Mouse (Mus musculus) inflammation-experienced regulatory T-cells (primary cell): ENCODE measurements around the gene Wdr74. TPM values are rescaled to one million over a fixed set of nuclear protein-coding genes. Genes with fewer than 3 reads are reported as not detected.

Experiments used
- polyA plus RNA-seq, 2 experiments: library from polyadenylated mRNA; unstranded; fragments of 100-300 nt; shearing (Covaris generic); gene quantifications; one replicate each; pipeline ENCODE4 v1.2.1; 2017

Wdr74 gene
- polyA plus RNA-seq: 10 to 100 TPM; 67.5 to 85.9 TPM

GRCm38 (mm10) chr19:8735389-8736159 lies at the start of gene Wdr74:
TSS of gene Wdr74 (plus strand) at chr19:8735827.

GRCm38 (mm10) chr19:8722907-8723573 lies 12.6 kb upstream of the Wdr74 start, which contains the start of gene Slc3a2:
TSS of gene Slc3a2 (minus strand) at chr19:8723369.

GRCm38 (mm10) chr19:8740603-8741002 lies 5.0 kb downstream of the Wdr74 start, which contains the start of gene 1700092M07Rik:
TSS of gene 1700092M07Rik (plus strand) at chr19:8740718.

GRCm38 (mm10) chr19:8741243-8741869 lies 5.7 kb downstream of the Wdr74 start, which contains the start of gene Stx5a:
TSS of gene Stx5a (plus strand) at chr19:8741413.

GRCm38 (mm10) chr19:8756635-8757387 lies 21.2 kb downstream of the Wdr74 start, which contains the start of gene Nxf1:
TSS of gene Nxf1 (plus strand) at chr19:8757073.

GRCm38 (mm10) chr19:8770567-8771270 lies 35.1 kb downstream of the Wdr74 start, which contains the start of gene Tmem223:
TSS of gene Tmem223 (plus strand) at chr19:8770996.

GRCm38 (mm10) chr19:8774086-8774835 lies 38.6 kb downstream of the Wdr74 start, which contains the start of gene Tmem179b:
TSS of gene Tmem179b (minus strand) at chr19:8774467.

GRCm38 (mm10) chr19:8786008-8786781 lies 50.6 kb downstream of the Wdr74 start, which contains the start of gene Taf6l:
TSS of gene Taf6l (minus strand) at chr19:8786417.

Other genes with a start within 250 kb of the Wdr74 start
- 1 to 10 TPM in 1 of 2 experiments, under 1 TPM in 1; 0.12 to 1.8 TPM for gene Slc22a8, start 144.6 kb upstream of the Wdr74 start, polyA plus RNA-seq
- under 1 TPM; 0.06 to 0.58 TPM for gene Slc22a6, start 117.8 kb upstream of the Wdr74 start, polyA plus RNA-seq
- gene Chrm1, start 72.0 kb upstream of the Wdr74 start, polyA plus RNA-seq: under 1 TPM; 0.07 to 0.15 TPM
- gene Slc3a2, start 12.5 kb upstream of the Wdr74 start, polyA plus RNA-seq: 100 to 1,000 TPM; 155 to 158 TPM
- under 1 TPM in 1 of 2 experiments, not detected in 1; 0.60 TPM for gene 1700092M07Rik, start 4.9 kb downstream of the Wdr74 start, polyA plus RNA-seq
- gene Stx5a, start 5.6 kb downstream of the Wdr74 start, polyA plus RNA-seq: 100 to 1,000 TPM; 143 to 155 TPM
- gene Nxf1, start 21.2 kb downstream of the Wdr74 start, polyA plus RNA-seq: 100 to 1,000 TPM; 255 to 317 TPM
- 10 to 100 TPM; 88.2 to 88.6 TPM for gene Tmem223, start 35.2 kb downstream of the Wdr74 start, polyA plus RNA-seq
- 100 to 1,000 TPM; 159 to 171 TPM for gene Tmem179b, start 38.6 kb downstream of the Wdr74 start, polyA plus RNA-seq
- 10 to 100 TPM; 13.3 to 16.6 TPM for gene Taf6l, start 50.6 kb downstream of the Wdr74 start, polyA plus RNA-seq
- gene Polr2g, start 62.8 kb downstream of the Wdr74 start, polyA plus RNA-seq: 100 to 1,000 TPM; 140 to 144 TPM
- 1 to 10 TPM; 2.7 to 4.7 TPM for gene Zbtb3, start 66.7 kb downstream of the Wdr74 start, polyA plus RNA-seq
- gene Ttc9c, start 83.5 kb downstream of the Wdr74 start, polyA plus RNA-seq: 10 to 100 TPM; 41.8 to 55.6 TPM
- 10 to 100 TPM in 1 of 2 experiments, 1 to 10 TPM in 1; 8.6 to 15.5 TPM for gene Hnrnpul2, start 84.2 kb downstream of the Wdr74 start, polyA plus RNA-seq
- gene AC129217.1, start 93.9 kb downstream of the Wdr74 start, polyA plus RNA-seq: not detected
- gene Bscl2, start 101.6 kb downstream of the Wdr74 start, polyA plus RNA-seq: 10 to 100 TPM; 87.2 to 89.9 TPM
- under 1 TPM; 0.29 to 0.80 TPM for gene Gng3, start 103.4 kb downstream of the Wdr74 start, polyA plus RNA-seq
- gene Lrrn4cl, start 114.9 kb downstream of the Wdr74 start, polyA plus RNA-seq: 1 to 10 TPM in 1 of 2 experiments, not detected in 1; 1.2 TPM
- 100 to 1,000 TPM; 145 to 156 TPM for gene Ubxn1, start 135.7 kb downstream of the Wdr74 start, polyA plus RNA-seq
- gene Uqcc3, start 145.1 kb downstream of the Wdr74 start, polyA plus RNA-seq: 10 to 100 TPM; 71.1 to 77.2 TPM
- gene Lbhd1, start 147.9 kb downstream of the Wdr74 start, polyA plus RNA-seq: 100 to 1,000 TPM in 1 of 2 experiments, 10 to 100 TPM in 1; 99.3 to 105 TPM
- gene Gm49403, start 148.1 kb downstream of the Wdr74 start, polyA plus RNA-seq: not detected
- gene 1810009A15Rik, start 153.0 kb downstream of the Wdr74 start, polyA plus RNA-seq: 10 to 100 TPM; 39.7 to 55.4 TPM
- gene Gm49416, start 153.1 kb downstream of the Wdr74 start, polyA plus RNA-seq: not detected
- 10 to 100 TPM; 35.8 to 44.9 TPM for gene Ints5, start 157.2 kb downstream of the Wdr74 start, polyA plus RNA-seq
- gene Ganab, start 162.2 kb downstream of the Wdr74 start, polyA plus RNA-seq: 100 to 1,000 TPM; 108 to 118 TPM
- 10 to 100 TPM; 52.1 to 63.5 TPM for gene B3gat3, start 184.5 kb downstream of the Wdr74 start, polyA plus RNA-seq
- gene Rom1, start 193.5 kb downstream of the Wdr74 start, polyA plus RNA-seq: 10 to 100 TPM; 10.2 to 16.3 TPM
- gene Eml3, start 193.7 kb downstream of the Wdr74 start, polyA plus RNA-seq: 100 to 1,000 TPM in 1 of 2 experiments, 10 to 100 TPM in 1; 77.4 to 100 TPM
- 100 to 1,000 TPM; 231 to 276 TPM for gene Mta2, start 206.0 kb downstream of the Wdr74 start, polyA plus RNA-seq
- gene Tut1, start 218.0 kb downstream of the Wdr74 start, polyA plus RNA-seq: 10 to 100 TPM; 37.6 to 40.5 TPM
- gene Eef1g, start 231.2 kb downstream of the Wdr74 start, polyA plus RNA-seq: 100 to 1,000 TPM; 264 to 300 TPM